Mouse (Mus musculus) liver, adult 2 months (tissue): ENCODE measurements around the gene Nfkb1.

ENCODE experiments used
- CTCF ChIP-seq: fragments of 200-500 bp; IDR thresholded peaks from 2 replicates; pipeline ENCODE4 v1.5.1; 2011; ENCODE audit warnings: low read depth, low read length, control low read depth
- POLR2A ChIP-seq: fragments of 200-500 bp; IDR thresholded peaks from 2 replicates; pipeline ENCODE4 v1.6.1; 2011; ENCODE audit warnings: low read length, control low read depth; ENCODE audit not compliant: insufficient read depth; ENCODE audit errors: extremely low read depth

GRCm38 (mm10) chr3:135682240-135682639 is 9.1 kb downstream of the Nfkb1 start:
- TF ChIP-seq POLR2A (no peak), CTCF (no peak)
